Mouse (Mus musculus): ENCODE measurements around the gene Dctn2.

DNA sequence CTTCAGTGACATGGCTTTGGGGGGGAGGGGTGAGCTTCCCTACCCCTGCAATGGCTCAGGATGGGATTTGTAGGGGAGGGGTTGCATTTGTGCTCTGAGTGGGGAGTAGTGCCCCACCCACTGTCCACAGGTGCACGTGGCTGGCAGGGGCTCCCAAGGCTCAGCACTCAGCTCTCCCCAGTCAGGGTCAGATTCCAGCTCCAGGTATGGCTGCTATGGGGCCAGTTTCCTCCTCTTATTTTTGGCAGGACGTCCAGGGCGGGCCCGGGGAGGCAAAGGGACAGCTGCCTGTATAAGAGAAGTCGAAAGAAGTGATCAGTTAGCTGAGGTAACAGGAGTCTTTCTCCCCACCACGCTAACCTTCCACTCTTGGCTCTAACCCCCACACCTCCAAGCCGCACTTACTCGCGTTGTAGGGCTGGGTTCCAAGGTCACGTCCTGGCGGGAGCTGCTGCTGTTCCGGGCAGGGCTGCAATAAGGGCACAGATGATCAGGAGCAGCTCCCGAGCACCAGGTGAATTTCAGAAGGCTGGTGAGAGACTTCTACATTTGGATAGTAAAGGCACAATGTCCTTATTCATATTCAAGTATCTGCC, 16.6 kb downstream of the Dctn2 start:
- TF ChIP-seq CTCF (IDR thresholded peaks at IDR 0.05; ENCODE audit: low read depth, low read length) (no peak), POLR2A (IDR thresholded peaks at IDR 0.05; ENCODE audit: borderline replicate concordance, low read depth, low read length) (no peak)

Data from bone marrow macrophage, adult 2 months (primary cell).